Mouse (Mus musculus) brown adipose tissue, adult 24 weeks (tissue): ENCODE results near the gene Rtn1. TPM values are rescaled to one million over a fixed set of nuclear protein-coding genes. Genes with fewer than 3 reads are reported as not detected.

ENCODE experiments used
- H3K27ac ChIP-seq: fragments of 200-500 bp; replicated peaks from 2 replicates; pipeline ENCODE4 v1.5.1; 2012; ENCODE audit warnings: low read depth, mild to moderate bottlenecking, low read length
- H3K4me1 ChIP-seq: fragments of 200-500 bp; 2 replicates; pipeline ENCODE4 v1.6.1; 2012; ENCODE audit warnings: low read length, mixed read lengths; ENCODE audit not compliant: control insufficient read depth, insufficient read depth, insufficient read length
- H3K4me3 ChIP-seq: fragments of 200-500 bp; 2 replicates; pipeline ENCODE4 v1.5.1; 2012; ENCODE audit warnings: low read depth, mild to moderate bottlenecking, low read length, moderate library complexity; ENCODE audit not compliant: insufficient read depth
- polyA plus RNA-seq: library from polyadenylated mRNA; stranded (reverse); fragments of >200 nt; gene quantifications from 2 replicates; pipeline ENCODE4 v1.2.4, GENCODE M21; 2012; ENCODE audit not compliant: missing spikeins, insufficient read depth, insufficient read length

Gene Rtn1
- polyA plus RNA-seq, 1 experiment: 1.5 TPM

DNA sequence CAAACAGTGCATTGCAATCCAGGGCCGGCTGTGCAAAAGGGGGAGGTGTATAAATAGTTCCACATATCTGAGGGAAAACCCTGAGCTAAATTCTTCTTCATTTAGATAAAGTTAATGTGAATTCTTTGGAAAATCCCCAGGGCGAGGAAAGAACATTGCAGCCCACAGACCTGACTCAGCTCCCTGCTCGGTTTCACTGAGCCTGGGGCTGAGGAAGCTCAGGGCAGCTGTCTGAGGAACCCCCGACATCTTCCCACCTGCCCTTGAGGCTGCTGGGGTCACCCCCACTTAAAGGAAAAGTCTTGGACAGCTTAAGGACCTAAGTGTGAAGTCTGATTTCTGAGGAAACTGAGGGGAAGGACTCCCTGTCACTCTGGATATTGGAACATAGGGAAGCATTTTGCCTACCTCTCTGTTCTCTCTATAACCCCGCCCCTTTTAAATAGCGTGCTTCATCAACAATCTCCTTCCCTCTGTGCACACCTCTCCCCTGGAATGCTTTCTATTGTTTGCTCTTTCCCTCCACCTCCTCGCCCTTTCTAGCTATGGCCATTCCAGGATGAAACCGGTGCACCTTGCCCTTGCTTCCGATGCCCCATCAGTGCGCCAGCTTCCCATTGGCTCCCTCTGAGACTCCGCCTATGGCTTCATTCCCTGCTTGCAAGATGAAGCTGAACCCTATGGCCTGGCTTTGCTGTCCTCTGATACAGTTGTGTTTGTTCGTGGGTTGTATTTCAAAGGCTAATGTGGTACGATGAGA lies 15.6 kb downstream of the Rtn1 start:
- H3K4me3 ChIP-seq: no peak overlapping the region
- H3K27ac ChIP-seq: no peak overlapping the region
- no peaks in the 10 kb centered on the region for H3K4me1 ChIP-seq

DNA sequence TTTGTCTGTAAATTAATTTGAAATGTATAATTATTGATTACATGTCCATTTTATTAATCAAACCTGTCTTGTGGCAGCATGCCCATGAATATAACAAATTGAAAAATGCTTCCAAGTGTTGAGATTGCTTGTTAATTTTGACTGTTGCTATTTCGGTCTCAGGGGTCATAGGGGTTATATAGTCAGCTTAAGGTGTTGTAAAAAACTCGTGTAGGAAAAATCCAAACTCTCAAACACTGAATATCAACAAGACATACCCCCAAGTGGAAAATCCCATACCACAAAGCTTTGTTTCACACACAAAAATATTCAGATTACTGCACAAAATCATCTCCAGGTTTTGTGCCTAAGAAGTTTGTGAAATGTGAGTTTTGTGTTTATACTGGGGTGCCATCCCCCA lies 18.5 kb downstream of the Rtn1 start:
- no peaks in the 10 kb centered on the region for H3K4me1 ChIP-seq
- H3K4me3 ChIP-seq: no peak overlapping the region
- H3K27ac ChIP-seq: no peak overlapping the region

GRCm38 (mm10) chr12:72389377-72390103 lies 19.3 kb downstream of the Rtn1 start:
- no peak overlapping the region for H3K27ac ChIP-seq
- no peak overlapping the region for H3K4me3 ChIP-seq
- no peaks in the 10 kb centered on the region for H3K4me1 ChIP-seq

DNA sequence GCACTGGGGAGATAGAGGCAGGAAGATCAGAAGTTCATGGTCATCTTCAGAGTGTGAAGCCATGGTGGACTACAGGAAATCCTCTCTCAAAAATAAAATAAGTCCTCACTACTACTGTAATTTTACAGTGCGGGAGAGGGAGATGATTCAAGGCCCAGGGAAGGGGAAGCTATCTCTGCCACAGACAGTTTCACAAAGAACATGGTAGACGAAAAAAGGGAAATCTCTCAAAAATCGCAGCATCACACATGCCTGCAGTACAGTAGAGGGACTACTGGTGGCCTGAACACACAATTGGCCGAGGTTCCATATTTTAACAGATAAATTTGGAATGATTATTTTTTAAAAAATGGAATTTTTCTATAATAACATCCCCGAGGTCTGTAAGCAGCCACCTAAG lies 20.0 kb downstream of the Rtn1 start:
- no peaks in the 10 kb centered on the region for H3K4me1 ChIP-seq
- H3K4me3 ChIP-seq: no peak overlapping the region
- no peak overlapping the region for H3K27ac ChIP-seq

GRCm38 (mm10) chr12:72388135-72388534 lies 20.7 kb downstream of the Rtn1 start:
- no peak overlapping the region for H3K27ac ChIP-seq
- H3K4me1 ChIP-seq: no peaks in the 10 kb centered on the region
- H3K4me3 ChIP-seq: no peak overlapping the region

DNA sequence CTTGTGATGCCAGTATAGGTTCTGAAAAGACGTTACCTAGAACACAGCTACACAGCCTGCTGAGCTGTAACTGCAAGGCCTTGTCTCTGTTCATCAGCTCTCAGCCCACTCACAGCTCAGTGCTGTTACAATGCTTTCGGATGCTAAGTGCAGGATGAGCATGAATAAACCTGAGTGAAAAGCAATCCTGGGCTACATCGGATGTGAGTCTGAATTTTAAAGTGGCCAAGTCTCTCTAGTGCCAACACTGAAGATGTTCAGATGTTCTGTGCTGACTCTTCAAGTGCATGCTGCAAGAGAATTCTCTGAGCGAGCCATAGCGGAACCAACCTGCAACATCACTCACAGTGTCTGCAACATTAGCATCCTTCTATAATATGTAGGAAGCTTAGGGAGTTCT lies 32.5 kb downstream of the Rtn1 start:
- H3K27ac ChIP-seq: no peak overlapping the region
- no peaks in the 10 kb centered on the region for H3K4me1 ChIP-seq
- no peak overlapping the region for H3K4me3 ChIP-seq

DNA sequence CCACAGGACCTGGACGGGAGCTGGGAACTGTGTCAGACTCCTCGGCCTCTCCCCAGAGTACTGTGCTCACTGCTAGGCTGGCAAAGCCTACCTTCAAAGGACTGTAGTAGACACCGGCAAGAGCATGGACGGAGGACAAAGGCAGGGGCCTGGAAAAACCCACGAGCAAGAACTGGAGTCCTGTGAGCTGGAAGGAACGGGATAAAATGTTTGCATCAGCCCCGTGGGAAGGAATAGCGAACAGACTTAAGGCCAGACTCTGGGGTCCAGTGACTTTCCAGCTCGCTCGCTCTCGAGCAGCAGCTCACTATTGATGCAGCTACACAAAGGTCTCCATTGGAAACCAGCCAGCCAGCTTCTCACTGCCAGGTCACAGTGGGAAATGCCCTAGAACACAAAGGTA lies 34.0 kb downstream of the Rtn1 start:
- no peaks in the 10 kb centered on the region for H3K4me1 ChIP-seq
- no peak overlapping the region for H3K4me3 ChIP-seq
- H3K27ac ChIP-seq: no peak overlapping the region

DNA sequence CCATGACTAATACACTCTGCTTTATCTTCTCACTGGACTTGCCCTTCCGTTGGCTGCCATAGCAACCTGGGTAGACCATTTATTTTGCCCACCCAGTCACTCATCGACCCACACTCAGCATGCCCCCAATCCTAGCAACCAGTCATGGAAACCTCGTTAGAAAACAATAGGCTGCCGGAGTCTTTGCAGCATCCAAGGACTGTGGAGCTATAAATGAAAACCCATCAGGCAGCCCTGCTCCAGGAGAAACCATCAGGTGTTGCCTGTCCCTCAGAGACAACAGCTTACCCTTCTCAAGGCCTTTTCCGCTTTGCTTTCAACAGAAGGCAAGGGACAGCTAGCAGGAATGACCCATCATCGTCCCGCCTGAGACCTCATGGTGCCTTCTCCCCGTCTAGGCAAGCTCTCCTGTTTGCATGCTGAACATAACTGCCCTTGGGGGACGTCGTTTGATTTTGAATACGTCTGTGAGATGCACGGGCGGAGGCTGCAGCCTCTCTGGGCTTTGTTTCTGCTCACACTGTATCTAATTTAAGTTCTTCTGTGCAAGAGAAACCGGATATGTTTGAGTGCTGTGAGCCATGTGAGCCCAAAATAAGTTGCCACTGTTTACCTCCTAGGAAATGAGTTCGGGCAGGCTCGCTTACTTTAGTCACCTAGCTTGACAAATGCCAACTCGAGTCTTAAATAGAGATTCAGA lies 34.8 kb downstream of the Rtn1 start:
- Histone ChIP-seq H3K4me3 (no peak overlapping the region), H3K27ac (no peak overlapping the region), H3K4me1 (no peaks in the 10 kb centered on the region)

DNA sequence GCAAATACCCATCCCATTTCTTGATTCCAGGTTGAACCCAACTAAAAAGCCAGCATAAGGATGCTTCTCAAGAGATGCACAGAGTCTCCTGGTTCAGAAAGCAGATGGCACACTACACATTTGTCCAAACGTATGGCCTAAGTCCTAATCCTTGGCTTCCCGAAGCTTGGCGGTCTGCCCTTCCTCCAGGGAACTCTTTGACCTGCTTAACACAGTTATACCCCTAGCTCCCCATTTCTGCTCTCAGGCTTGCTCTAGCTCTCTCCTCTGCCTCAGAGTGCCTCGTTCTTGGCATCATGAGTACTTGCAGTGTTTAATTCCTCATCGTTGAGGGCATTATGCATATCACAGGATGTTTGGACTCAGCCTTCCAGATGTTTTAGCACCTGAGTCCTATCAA lies 38.8 kb downstream of the Rtn1 start:
- Histone ChIP-seq H3K27ac (no peak overlapping the region), H3K4me1 (no peaks in the 10 kb centered on the region)

GRCm38 (mm10) chr12:72366763-72367162 lies 42.1 kb downstream of the Rtn1 start:
- no peaks in the 10 kb centered on the region for H3K4me1 ChIP-seq
- H3K4me3 ChIP-seq: no peak overlapping the region
- H3K27ac ChIP-seq: no peak overlapping the region

More for the DNA sequence above, 38.8 kb downstream of the Rtn1 start:
- no peak overlapping the region for H3K4me3 ChIP-seq

- Histone ChIP-seq H3K27ac (no peak overlapping the region), H3K4me3 (no peak overlapping the region), H3K4me1 (no peaks in the 10 kb centered on the region)
Measured at GRCm38 (mm10) chr12:72366104-72366437, 42.8 kb downstream of the Rtn1 start.

GRCm38 (mm10) chr12:72365231-72366103 lies 43.4 kb downstream of the Rtn1 start:
- H3K4me1 ChIP-seq: no peaks in the 10 kb centered on the region
- no peak overlapping the region for H3K4me3 ChIP-seq

GRCm38 (mm10) chr12:72364543-72364942 lies 44.3 kb downstream of the Rtn1 start:
- Histone ChIP-seq H3K27ac (no peak overlapping the region), H3K4me1 (no peaks in the 10 kb centered on the region)

More at GRCm38 (mm10) chr12:72365231-72366103, 43.4 kb downstream of the Rtn1 start:
- H3K27ac ChIP-seq: no peak overlapping the region

GRCm38 (mm10) chr12:72361701-72362354 lies 47.0 kb downstream of the Rtn1 start:
- H3K4me1 ChIP-seq: no peaks in the 10 kb centered on the region
- H3K4me3 ChIP-seq: no peak overlapping the region
- H3K27ac ChIP-seq: no peak overlapping the region

More at GRCm38 (mm10) chr12:72364543-72364942, 44.3 kb downstream of the Rtn1 start:
- H3K4me3 ChIP-seq: no peak overlapping the region
